Mouse (Mus musculus) neutrophil, adult 5-6 weeks (primary cell): Measurements from ENCODE around the gene Cngb1. TPM values are rescaled to one million over a fixed set of nuclear protein-coding genes. Genes with fewer than 3 reads are reported as not detected.

ENCODE experiments used
- ATAC-seq: fragments of 151-379, 151-347 bp; 2 replicates; pipeline ENCODE4 v1.8.0; 2017; ENCODE audit warnings: mild to moderate bottlenecking, moderate TSS enrichment; ENCODE audit not compliant: insufficient number of reproducible peaks, poor library complexity, low FRiP score, severe bottlenecking; ENCODE audit errors: extremely low read depth
- total RNA-seq: library from RNA; stranded (forward); fragments of 200-1000 nt; gene quantifications from 2 replicates; pipeline ENCODE4 v1.2.3, GENCODE M21; 2017

Gene Cngb1
- total RNA-seq, 1 experiment from 2014 or later, result 0.12 TPM

DNA sequence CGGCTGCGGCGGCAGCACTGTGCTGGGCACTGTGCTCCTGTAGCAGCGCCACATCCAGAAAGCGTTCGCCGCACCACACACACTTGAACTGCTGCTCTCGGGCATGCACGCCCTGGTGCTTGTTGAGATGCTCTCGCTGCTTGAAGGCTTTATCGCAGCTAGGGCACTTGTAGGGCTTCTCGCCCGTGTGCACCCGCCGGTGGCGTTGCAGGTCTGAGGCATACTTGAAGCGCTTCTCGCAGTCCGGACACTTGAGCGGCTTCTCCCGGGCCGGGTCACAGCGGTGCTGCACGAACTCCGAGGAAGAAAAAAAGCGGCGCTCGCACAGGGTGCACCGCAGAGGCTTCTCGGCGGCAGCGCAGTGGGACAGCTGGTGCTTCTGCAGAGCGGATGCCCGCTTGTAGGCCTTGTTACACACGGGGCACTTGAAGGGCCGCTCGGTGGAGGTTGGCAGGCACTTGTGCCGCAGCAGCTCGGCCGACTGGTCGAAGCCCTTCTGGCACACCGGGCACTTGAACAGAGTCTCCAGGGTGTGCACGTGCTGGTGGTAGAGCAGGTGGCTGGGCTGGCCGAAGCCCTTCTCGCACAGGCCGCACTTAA lies 21.6 kb upstream of the Cngb1 start:
- no peak for ATAC-seq

DNA sequence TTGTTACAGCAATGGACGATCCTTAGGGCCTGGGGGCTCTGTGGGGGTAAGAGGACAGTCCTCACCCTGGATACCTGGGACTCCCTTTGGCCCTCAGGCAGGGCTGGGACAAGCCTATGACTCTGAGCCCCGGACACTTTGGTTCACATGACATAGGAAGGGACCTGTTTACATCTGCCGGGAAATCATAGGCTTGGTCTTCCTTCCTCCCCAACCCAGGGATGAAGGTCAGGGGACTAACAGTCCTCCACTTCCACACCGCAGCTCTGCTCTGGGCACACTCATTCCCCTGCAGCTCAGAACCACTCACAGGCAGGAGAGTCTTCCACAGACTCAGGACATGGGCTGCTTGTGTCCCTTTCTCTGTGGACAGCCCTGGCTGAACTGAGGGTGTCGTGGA lies 20.4 kb upstream of the Cngb1 start:
- ATAC-seq, result no peak

DNA sequence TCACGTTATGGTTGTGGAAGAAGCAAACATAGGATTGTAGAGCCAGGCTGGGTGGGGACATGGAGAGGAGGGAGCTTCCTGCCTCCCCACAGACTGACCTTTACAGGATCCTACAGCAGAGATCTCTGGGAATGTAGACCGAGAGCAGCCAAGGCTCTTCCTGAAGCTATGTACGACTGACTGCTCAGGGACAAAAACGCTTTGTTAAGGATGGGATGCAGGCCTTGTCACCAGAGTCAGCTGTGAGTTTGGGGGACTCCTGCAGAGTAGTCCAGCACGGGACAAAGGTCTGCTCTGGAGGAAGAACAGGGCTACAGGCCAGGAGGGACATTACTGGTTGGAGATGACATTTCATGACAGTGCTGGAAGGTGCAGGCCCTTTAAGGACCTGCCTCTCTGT lies 18.3 kb upstream of the Cngb1 start:
- no peak for ATAC-seq

DNA sequence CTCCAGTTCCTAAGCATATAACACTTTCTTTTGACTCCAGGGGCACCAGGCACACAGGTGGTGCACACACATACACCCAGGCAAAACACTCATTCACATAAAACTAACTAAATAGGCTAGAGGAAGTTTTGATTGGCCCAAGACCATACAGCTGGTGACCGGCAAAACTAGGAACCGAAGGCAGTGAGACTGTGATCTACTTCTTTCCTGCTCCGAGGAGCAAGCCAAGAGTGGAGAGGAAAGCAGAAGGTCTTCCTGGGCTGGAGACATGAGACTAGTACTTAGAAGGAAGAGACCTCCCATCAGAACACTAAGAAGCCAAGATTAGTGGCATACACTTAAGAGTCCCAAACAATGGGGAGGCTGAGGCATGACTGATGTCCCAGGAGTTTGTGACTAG lies 16.8 kb upstream of the Cngb1 start:
- no peak for ATAC-seq

DNA sequence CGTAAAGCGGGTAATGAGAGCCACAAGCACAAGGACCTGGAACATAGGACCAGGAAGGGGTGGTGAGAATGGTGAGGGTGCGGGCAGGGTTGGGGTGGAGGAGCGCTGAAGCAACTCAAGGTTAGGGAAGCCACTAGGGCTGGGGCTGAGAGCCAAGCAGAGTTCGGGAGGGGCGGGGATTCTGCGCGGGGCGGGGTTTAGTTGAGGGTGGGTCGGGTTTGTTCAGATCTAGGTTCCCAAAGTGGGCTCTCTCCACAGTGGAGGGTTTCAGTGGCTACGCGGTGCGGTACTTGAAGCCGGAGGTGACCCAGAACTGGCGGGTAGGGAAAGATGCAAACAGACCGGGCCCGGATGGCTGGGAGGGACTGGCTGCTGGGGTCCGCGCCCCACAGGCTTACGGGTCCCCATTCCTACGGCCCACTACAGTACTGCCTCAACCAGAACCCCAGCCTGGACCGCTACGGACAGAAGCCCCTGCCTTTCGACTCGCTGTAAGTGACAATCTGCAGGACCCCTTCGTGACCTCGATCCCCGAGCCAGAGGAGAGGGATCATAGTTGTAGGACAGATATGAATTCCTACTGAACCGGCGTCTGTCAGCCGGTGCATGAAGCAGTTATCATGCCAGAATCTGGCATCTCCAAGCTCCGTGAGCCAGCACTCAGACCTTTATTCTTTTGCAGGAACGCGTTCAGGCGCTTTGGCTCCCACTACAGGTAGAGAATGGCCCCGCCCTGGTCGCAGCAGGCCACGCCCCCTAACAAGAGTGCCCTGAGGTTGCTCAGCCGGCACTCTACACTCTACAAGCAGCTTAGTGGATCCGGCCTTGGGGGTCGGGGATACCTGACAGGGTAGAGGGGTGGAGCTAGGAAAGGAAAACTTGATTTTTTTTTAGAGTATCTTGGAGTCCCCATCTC lies 14.1 kb upstream of the Cngb1 start:
- peak; percentile 76 for ATAC-seq

DNA sequence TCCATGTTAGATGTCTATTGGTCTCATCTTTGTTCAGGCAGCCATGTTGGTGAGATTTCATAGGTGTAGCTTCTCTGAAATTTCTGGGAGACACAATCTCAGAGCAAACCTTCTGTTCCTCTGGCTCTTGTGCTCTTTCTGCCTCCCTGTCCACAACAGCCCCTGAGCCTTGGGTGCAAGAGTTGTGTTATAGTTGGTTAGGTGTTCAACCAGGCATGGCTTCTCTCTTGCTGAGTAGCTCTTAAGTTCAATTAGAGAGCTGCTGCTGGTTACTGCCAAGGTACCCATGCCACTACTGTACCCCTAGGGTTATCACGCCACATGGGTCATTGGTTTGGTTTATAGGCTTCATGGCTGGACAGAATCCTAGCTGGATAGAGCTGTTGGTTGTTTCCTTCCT lies 9.0 kb upstream of the Cngb1 start:
- ATAC-seq, result no peak

DNA sequence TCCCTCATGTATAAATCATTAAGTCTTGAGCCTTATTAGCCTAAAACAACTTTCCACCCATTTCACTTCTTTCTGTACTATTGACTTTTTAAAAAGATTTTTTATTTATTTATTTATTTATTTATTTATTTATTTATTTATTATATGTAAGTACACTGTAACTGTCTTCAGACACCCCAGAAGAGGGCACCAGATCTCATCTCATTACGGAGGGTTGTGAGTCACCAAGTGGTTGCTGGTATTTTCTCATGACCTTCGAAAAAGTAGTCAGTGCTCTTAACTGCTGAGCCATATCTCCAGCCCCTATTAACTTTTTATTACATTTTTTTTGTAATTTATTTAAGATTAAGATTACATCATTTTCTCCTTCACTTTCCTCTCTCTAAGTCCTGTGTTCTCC lies 8.3 kb upstream of the Cngb1 start:
- no peak for ATAC-seq

DNA sequence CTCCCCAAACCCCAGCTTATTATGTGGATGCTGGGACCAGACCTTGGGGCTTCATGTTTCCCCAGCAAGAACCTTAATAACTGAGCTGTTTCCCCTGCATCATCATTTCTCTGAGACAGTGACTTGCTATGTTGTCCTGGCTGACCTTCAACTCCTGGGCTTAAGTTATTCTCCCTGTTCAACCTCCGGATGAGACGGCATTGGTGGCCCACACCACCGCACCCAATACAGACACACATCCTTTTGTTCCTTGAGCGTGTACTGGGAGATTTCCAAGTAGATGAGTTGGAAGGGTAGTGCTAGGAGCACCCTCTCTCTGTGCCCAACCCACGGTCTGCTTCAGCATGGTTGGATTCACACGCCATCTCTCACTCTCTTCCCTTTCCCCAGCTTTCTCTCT lies 7.5 kb upstream of the Cngb1 start:
- no peak for ATAC-seq

DNA sequence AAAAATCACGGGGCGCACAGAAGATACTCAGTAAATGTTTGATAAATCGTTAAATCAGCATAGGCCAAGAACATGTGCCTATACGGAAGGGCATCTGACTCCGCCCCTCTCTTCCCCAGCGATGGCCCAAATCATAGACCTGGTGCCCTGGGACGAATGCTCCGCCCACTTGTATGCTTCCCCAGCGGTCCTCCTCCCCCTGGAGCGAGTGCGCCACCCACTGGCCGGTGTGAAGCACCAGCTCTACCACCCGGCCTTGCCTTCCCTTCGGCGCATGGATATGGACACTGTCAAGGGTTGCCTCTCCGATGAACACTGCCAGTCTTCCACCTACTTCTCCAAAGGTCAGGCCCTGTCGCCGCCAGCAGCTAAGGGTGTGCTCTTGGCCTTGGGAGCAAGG lies 6.5 kb upstream of the Cngb1 start:
- no peak for ATAC-seq

DNA sequence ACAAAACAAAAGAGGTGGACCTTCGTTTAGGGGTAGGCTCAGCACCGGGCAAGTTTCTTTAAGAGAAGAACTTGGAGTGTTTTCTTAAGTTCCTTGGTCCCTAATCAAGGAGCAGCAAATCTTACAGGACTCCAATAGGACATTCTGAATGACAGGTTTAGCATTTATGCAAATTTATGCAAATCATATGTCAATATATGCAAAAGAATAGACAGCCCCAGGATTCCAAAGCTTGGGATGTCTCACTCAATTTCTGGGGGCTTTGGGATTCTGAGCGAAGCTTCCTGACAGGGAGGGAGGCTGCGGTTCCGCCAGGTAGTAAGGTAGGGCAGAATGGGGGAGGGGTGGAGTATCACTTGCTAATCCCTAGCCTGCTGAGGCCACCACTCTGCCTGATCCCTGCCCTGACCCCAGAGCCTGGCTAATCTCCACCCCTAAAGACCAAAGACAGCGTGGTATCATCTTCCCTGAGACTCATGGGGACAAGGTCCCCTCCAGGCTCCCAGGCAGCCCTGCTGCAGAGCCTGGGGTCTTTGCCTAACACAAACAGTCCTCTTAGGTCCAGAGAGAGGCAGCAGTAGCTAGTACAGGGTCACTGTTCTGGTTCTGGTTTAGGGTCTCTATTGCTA lies 4.1 kb upstream of the Cngb1 start, which contains the start of gene Tepp:
Gene Tepp (plus strand): TSS at position 225 of the 629 bp plus-strand sequence.
- ATAC-seq, result no peak

DNA sequence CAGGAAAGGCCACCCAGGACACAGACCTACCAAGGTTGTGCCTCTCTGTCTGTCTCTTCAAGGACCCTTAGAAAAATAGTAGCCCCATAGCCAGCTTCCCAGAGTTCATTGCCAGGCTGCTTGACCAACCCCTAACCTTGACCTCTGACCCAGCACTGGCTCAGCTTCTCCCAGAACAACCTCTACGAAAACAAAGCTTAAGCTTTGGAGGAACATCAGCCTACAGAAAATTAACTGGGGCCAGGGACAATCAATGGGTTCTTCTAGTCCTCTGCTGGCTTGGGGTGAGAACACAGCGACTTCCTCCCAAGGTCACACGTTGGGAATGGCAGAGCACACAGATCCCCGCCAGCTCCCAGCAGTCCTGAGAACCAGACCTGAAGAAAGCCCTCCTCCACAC lies 859 bp downstream of the Cngb1 start:
- no peak for ATAC-seq

DNA sequence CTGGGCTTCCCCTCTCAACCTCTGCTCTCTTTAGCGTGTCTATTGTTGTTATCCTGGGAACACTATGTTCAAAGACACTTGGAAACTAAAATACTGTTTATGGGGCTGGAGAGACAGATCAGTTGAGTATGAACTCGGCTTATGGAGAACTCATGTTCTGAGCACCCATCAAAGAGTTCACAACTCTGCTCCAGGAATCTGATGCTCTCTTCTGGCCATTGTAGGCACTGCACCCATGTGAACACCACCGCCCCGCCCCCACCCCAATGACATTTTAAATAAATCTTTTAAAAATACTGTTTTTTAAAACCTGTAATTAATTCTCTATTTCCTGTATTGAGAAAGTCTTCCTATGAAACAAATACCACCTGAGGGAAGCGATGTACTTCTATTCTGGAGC lies 4.0 kb downstream of the Cngb1 start:
- peak; percentile 73; the same call in 1 of the 2 replicates for ATAC-seq

DNA sequence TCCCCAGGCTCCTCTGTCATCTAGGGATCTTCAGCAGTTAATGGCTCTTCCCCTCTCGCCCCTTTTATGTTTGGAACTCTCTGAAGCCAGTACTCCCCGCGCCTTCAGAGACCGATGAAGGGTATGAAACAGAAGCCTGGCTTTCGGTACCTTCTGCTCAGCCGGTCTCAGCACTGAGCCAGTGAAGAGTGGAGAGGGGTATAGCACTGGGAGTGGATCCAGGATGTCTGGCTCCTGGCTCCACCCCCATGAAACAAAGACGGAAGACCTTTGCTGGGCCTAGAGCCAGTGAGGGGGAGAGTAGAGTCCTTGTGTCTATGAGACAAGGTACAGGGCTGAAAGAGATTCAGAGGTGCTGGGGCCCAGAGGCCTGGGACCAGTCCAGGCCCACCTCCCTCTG lies 12.5 kb downstream of the Cngb1 start:
- ATAC-seq, result no peak

DNA sequence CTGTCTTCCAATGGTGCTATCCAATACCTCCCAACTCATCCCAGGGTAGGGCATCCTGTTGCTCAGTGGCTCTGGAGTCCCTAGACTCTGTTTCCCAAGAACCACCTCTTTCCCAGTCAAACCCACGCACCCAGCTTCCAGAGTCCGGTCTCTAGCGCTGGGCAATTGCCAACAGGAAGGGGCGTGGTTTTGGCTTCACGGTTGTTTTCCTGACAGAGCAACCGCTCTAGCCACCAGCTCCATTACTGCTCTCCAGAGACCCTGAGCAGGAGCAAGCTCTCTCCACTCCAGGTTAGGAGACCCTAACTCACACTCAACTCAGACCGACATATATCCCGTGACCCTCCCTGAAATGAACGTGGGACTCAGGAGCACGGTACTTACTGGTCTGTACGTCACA lies 13.2 kb downstream of the Cngb1 start:
- peak; percentile 34; the same call in 1 of the 2 replicates for ATAC-seq

DNA sequence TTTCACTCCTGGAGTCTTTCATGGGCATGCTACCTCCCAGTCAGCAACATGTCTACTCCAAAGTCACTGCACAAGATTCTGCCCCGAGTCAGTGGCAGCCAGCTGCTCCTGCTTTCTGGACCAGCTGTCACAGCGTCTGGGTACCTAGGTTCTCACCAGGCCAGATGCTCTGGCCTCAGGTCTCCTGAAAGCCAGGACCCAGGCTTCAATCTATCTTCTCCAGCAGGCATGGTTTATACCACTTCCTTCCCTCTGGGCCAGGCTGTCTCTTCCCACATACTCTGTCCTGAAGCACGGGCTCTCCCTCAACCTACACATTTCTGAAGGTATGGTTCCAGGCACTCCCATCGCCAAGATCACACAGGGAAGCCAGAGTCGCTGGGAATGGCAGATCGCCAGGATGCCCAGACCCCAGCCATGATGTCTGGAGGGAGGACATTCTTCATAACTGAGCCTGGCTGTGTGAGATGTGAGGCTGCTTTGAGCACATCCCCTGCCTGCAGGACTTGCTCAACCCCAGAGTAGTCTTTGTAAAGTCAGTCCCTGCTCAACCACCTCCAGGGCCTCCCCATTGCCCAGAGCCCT lies 17.2 kb downstream of the Cngb1 start:
- ATAC-seq, result no peak

DNA sequence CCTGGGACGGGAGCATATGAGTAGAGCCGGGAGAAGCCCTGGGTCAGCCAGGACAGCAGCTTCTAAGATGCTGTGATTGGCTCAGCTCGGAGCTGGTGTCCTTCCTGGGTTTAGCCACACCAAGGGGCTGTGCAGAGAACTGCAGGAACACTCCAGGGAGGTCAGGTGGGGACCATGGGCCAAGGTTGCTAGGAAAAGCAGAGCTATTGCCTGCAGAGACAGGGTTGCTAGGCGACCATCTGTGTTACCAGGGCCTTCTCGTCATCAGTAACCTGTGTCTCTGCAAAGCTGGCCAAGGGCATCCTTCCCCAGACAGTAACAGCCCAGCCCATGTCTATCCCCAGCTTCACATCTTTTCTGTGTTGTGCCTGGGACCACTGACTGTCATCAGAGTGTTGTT lies 24.9 kb downstream of the Cngb1 start:
- no peak for ATAC-seq

DNA sequence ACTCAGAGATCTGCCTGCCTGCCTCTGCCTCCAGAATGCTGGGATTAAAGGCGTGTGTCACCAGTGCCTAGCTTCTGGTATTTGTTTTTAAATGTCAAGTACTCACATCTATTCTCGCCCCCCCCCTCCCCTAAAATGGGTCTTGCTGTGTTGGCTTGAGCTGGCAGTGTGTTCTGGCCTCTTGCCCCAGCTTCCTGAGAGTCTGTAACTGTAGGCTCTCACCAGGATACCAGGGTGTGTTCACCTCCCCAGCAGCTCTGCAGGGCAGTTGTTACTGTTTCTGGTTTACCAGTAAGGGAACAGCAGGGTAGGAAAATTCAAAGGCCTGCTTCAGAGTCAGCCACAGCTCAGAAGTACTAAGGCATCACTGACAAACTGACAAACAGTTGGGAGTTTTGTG lies 33.5 kb downstream of the Cngb1 start:
- no peak for ATAC-seq

DNA sequence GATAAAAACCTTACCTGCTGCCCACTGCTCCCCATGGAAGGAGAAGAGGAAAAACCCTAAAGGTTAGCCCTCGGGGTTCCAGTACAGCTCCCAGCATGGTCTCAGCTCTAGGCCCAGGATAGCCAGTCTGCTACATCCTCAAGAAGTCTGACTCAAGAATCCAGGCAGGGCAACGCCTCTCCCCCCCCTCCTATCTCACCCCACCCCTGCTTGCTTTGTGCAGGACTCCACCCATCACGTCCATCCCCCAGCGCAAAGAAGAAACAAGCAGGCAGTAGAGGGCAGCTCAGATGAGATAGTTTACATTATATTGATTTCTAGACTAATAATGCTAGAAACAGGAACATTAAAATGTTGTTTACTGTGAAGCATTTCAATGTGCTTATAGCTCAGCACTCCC lies 34.5 kb downstream of the Cngb1 start:
- no peak for ATAC-seq

DNA sequence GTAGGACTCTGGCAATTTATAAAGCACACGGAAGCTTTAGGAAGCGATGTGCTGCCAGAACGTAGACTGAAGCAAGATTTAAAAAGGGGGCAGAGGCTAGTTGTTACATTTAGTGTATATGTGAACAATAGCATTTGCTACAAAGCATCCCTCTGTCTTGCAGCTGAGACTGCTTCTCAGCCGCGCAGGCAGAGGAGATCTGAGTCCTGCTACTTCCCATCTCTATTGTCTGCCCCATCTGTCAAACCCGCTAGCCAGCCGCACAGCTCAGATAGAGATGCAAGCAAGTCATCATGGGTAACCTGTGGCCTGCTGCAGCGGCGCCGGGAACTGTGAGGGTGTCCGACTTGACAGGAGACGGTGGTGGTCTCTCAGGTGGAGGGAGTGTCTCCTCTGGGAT lies 35.9 kb downstream of the Cngb1 start:
- ATAC-seq, result no peak

DNA sequence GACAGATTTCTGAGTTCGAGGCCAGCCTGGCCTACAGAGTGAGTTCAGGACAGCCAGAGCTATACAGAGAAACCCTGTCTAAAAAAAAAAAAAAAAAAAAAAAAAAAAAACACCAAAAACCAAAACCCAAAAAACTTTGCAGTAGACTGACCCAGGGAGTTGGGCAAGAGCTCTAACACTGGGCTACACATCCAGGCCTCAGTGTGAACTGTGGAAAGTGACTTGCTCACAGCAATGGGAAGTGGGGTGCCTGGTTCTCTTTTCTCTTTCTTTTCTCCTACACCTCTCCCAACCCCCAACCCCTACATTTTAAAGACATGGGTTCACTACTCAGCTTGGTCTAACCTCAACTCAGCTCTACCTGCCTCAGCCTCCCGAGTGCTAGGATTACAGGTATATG lies 44.2 kb downstream of the Cngb1 start:
- ATAC-seq, result no peak
